Mouse (Mus musculus) ovary, adult 18-20 months (tissue): ENCODE data around the gene Pias3.
"Not testable (repeated sequence)": the region's sequence is repeated elsewhere in the genome, so short reads cannot be mapped to it uniquely, and the experiment has no call there.

Experiments
- DNase-seq: peaks from one replicate; pipeline ENCODE4 v3.0.0; 2022; ENCODE audit warnings: low spot score, mixed read lengths

Gene Pias3

GRCm38 (mm10) chr3:96696198-96696765, at the start of gene Pias3:
TSS of gene Pias3 (plus strand) at chr3:96696384.
- peak; percentile 86 for DNase-seq

GRCm38 (mm10) chr3:96647365-96647764, 48.8 kb upstream of the Pias3 start:
- no peak for DNase-seq

- no peak for DNase-seq
Measured at GRCm38 (mm10) chr3:96660901-96661300, 35.3 kb upstream of the Pias3 start.

- DNase-seq = no peak
Measured at GRCm38 (mm10) chr3:96662731-96663316, 33.4 kb upstream of the Pias3 start.

GRCm38 (mm10) chr3:96663432-96664239, 32.5 kb upstream of the Pias3 start:
- DNase-seq = peak; percentile 56

GRCm38 (mm10) chr3:96665732-96666363, 30.3 kb upstream of the Pias3 start:
- not testable (repeated sequence) for DNase-seq

GRCm38 (mm10) chr3:96666916-96667315, 29.3 kb upstream of the Pias3 start:
- DNase-seq = no peak

GRCm38 (mm10) chr3:96667316-96667715, 28.9 kb upstream of the Pias3 start:
- DNase-seq = no peak

GRCm38 (mm10) chr3:96668424-96669067, 27.6 kb upstream of the Pias3 start:
- no peak for DNase-seq

- peak; percentile 66 for DNase-seq
Measured at GRCm38 (mm10) chr3:96669727-96670468, 26.3 kb upstream of the Pias3 start, which contains the start of gene Ankrd35. TSS of gene Ankrd35 (plus strand) at chr3:96670131.

GRCm38 (mm10) chr3:96671519-96671918, 24.7 kb upstream of the Pias3 start:
- no peak for DNase-seq

- DNase-seq = no peak
Measured at GRCm38 (mm10) chr3:96673514-96673913, 22.7 kb upstream of the Pias3 start.

- DNase-seq = no peak
Measured at GRCm38 (mm10) chr3:96674442-96674841, 21.7 kb upstream of the Pias3 start.

GRCm38 (mm10) chr3:96675171-96675570, 21.0 kb upstream of the Pias3 start:
- DNase-seq = no peak

- no peak for DNase-seq
Measured at GRCm38 (mm10) chr3:96675690-96676089, 20.5 kb upstream of the Pias3 start.

GRCm38 (mm10) chr3:96678456-96678855, 17.7 kb upstream of the Pias3 start:
- no peak for DNase-seq

- no peak for DNase-seq
Measured at GRCm38 (mm10) chr3:96679159-96679674, 17.0 kb upstream of the Pias3 start.

- DNase-seq = no peak
Measured at GRCm38 (mm10) chr3:96680269-96680956, 15.8 kb upstream of the Pias3 start.

GRCm38 (mm10) chr3:96683496-96683895, 12.7 kb upstream of the Pias3 start:
- no peak for DNase-seq

GRCm38 (mm10) chr3:96684151-96684821, 11.9 kb upstream of the Pias3 start:
- DNase-seq = peak; percentile 83
